11 mouse cellular contexts compared by ENCODE assay signal in genomic region chr4:102256170-102256960, GRCm38 (mm10).
DNase-seq lines count a peak whose midpoint lies in the region; ATAC-seq and TF ChIP-seq lines count a peak whose summit lies in the region.
"Had no signal": no experiment of that assay in that cellular context is flagged by ENCODE, and none has a peak within 500 bp of the region (broad histone marks: within the 10 kb centered on the region; RNA-seq: fewer than 3 reads in every experiment).

No protein-coding gene starts in this region.

- no peak for DNase-seq in lung, embryonic 14.5 days
- no peak for DNase-seq in lung, postnatal 10 days
- no peak for DNase-seq in forebrain, embryonic 11.5 days (ENCODE audit: low spot score)
- DNase-seq in hindbrain, postnatal 0 days (ENCODE audit: low spot score) = peak; percentile 47
- DNase-seq in cerebellum, postnatal 4 days (ENCODE audit: low spot score in 2 of 2) = no peak
- DNase-seq in thymus, postnatal 0 days (ENCODE audit: low spot score) = no peak
- DNase-seq: adrenal gland, adult 2 months; cerebellum, adult 8-10 months; lung, postnatal 4 days had no signal

- H3K9ac ChIP-seq in lung, embryonic 14.5 days = no peak overlapping the region
- H3K9ac ChIP-seq in forebrain, embryonic 11.5 days (ENCODE audit: low read length) = no peak overlapping the region
- H3K9ac ChIP-seq in hindbrain, postnatal 0 days (replicated peaks; ENCODE audit: low read length) = no peak overlapping the region
- no peak overlapping the region for H3K9ac ChIP-seq in neural tube, embryonic 15.5 days (replicated peaks)
- H3K9ac ChIP-seq: limb, embryonic 13.5 days had no signal

- WGBS in lung, embryonic 14.5 days = 67% methylated on average over 6 of the region's 6 CpGs
- 89% methylated on average over 6 of the region's 6 CpGs for WGBS in forebrain, embryonic 11.5 days
- WGBS in hindbrain, postnatal 0 days = 43% methylated on average over 6 of the region's 6 CpGs
- WGBS in neural tube, embryonic 15.5 days = 57% methylated on average over 6 of the region's 6 CpGs

- H3K4me2 ChIP-seq in lung, embryonic 14.5 days = peak overlapping the region; percentile 66; the same call in 1 of the 2 replicates
- peak overlapping the region; percentile 18; the same call in 1 of the 2 replicates for H3K4me2 ChIP-seq in forebrain, embryonic 11.5 days (ENCODE audit: low read depth, low read length, severe bottlenecking)
- H3K4me2 ChIP-seq in hindbrain, postnatal 0 days (ENCODE audit: low read depth, low read length) = peak overlapping the region; percentile 88
- H3K4me2 ChIP-seq in neural tube, embryonic 15.5 days = peak overlapping the region; percentile 78

- H3K4me3 ChIP-seq in lung, embryonic 14.5 days (ENCODE audit: low read depth, low read length) = no peak overlapping the region
- H3K4me3 ChIP-seq in forebrain, embryonic 11.5 days (ENCODE audit: low read depth, low read length) = no peak overlapping the region
- peak overlapping the region; percentile 47 for H3K4me3 ChIP-seq in hindbrain, postnatal 0 days (ENCODE audit: low read length)
- H3K4me3 ChIP-seq in neural tube, embryonic 15.5 days (replicated peaks) = peak overlapping the region; percentile 32
- H3K4me3 ChIP-seq: limb, embryonic 13.5 days had no signal

- H3K27ac ChIP-seq in lung, embryonic 14.5 days (ENCODE audit: low read depth) = no peak overlapping the region
- no peak overlapping the region for H3K27ac ChIP-seq in forebrain, embryonic 11.5 days (ENCODE audit: low read depth, low read length)
- 0 out of 2 replicates have a peak overlapping the region, but pooled peaks have one; percentile 4 for H3K27ac ChIP-seq in hindbrain, postnatal 0 days
- no peak overlapping the region for H3K27ac ChIP-seq in neural tube, embryonic 15.5 days (replicated peaks)
- H3K27ac ChIP-seq: limb, embryonic 13.5 days had no signal

- ATAC-seq in lung, embryonic 14.5 days (ENCODE audit: insufficient read depth) = no peak
- ATAC-seq in forebrain, embryonic 11.5 days (replicated peaks; ENCODE audit: low FRiP score) = no peak
- ATAC-seq in hindbrain, postnatal 0 days = peak; percentile 80
- ATAC-seq in neural tube, embryonic 15.5 days (ENCODE audit: low FRiP score) = peak; percentile 28; the same call in 1 of the 2 replicates

- H3K4me1 ChIP-seq in lung, embryonic 14.5 days (ENCODE audit: insufficient read depth) = no peaks in the 10 kb centered on the region
- H3K4me1 ChIP-seq in forebrain, embryonic 11.5 days (replicated peaks; ENCODE audit: control insufficient read depth, insufficient read depth, low read length) = 0 out of 2 replicates have a peak, but pooled peaks cover 3% of the 10 kb centered on the region
- no peaks in the 10 kb centered on the region for H3K4me1 ChIP-seq in hindbrain, postnatal 0 days (ENCODE audit: insufficient read depth, low read length)
- H3K4me1 ChIP-seq in neural tube, embryonic 15.5 days = peaks cover 13% of the 10 kb centered on the region

- H3K36me3 ChIP-seq in lung, embryonic 14.5 days (ENCODE audit: insufficient read depth) = no peaks in the 10 kb centered on the region
- no peaks in the 10 kb centered on the region for H3K36me3 ChIP-seq in forebrain, embryonic 11.5 days (ENCODE audit: control insufficient read depth, insufficient read depth, low read length)
- H3K36me3 ChIP-seq in hindbrain, postnatal 0 days (ENCODE audit: insufficient read depth, low read length) = no peaks in the 10 kb centered on the region
- H3K36me3 ChIP-seq in neural tube, embryonic 15.5 days = no peaks in the 10 kb centered on the region
- H3K36me3 ChIP-seq: limb, embryonic 13.5 days had no signal

- no peaks in the 10 kb centered on the region for H3K9me3 ChIP-seq in lung, embryonic 14.5 days (ENCODE audit: low read depth, low read length)
- no peaks in the 10 kb centered on the region for H3K9me3 ChIP-seq in forebrain, embryonic 11.5 days (ENCODE audit: control insufficient read depth, low read length)
- no peaks in the 10 kb centered on the region for H3K9me3 ChIP-seq in hindbrain, postnatal 0 days (ENCODE audit: low read length)
- no peaks in the 10 kb centered on the region for H3K9me3 ChIP-seq in neural tube, embryonic 15.5 days (replicated peaks)
- H3K9me3 ChIP-seq: limb, embryonic 13.5 days had no signal

- H3K27me3 ChIP-seq in lung, embryonic 14.5 days (ENCODE audit: insufficient read depth, low read length) = no peaks in the 10 kb centered on the region
- no peaks in the 10 kb centered on the region for H3K27me3 ChIP-seq in forebrain, embryonic 11.5 days (ENCODE audit: control insufficient read depth, insufficient read depth, low read length)
- H3K27me3 ChIP-seq in hindbrain, postnatal 0 days (ENCODE audit: insufficient read depth, low read length) = no peaks in the 10 kb centered on the region
- H3K27me3 ChIP-seq in neural tube, embryonic 15.5 days (replicated peaks) = no peaks in the 10 kb centered on the region
- H3K27me3 ChIP-seq: limb, embryonic 13.5 days had no signal

- TF ChIP-seq CTCF in lung, embryonic 14.5 days (IDR thresholded peaks at IDR 0.05; ENCODE audit: low read depth) = no peak
- no peak for TF ChIP-seq CTCF in hindbrain, postnatal 0 days (IDR thresholded peaks at IDR 0.05; ENCODE audit: low read depth)

Comparison
In these comparisons a context has a peak if more than half of its experiments do, and no peak if none do; other contexts are left out.
1. ATAC-seq: peak in hindbrain, postnatal 0 days (single experiment) and neural tube, embryonic 15.5 days (single experiment); none in lung, embryonic 14.5 days (single experiment) and forebrain, embryonic 11.5 days (single experiment).
2. H3K4me2 ChIP-seq: peak in every context shown above with its lines; median percentile 88 in hindbrain, postnatal 0 days; 78 in neural tube, embryonic 15.5 days; 66 in lung, embryonic 14.5 days; 18 in forebrain, embryonic 11.5 days.
3. H3K4me3 ChIP-seq: peak in hindbrain, postnatal 0 days (single experiment) and neural tube, embryonic 15.5 days (single experiment); none in lung, embryonic 14.5 days (single experiment) and forebrain, embryonic 11.5 days (single experiment).